Mouse (Mus musculus): Measurements from ENCODE around the gene Ncapd3. TPM values are rescaled to one million over a fixed set of nuclear protein-coding genes. Genes with fewer than 3 reads are reported as not detected.

Ncapd3 gene
- polyA plus RNA-seq (2017; shearing (Covaris generic)), result 10 to 100 TPM; 24.4 to 30.0 TPM

DNA sequence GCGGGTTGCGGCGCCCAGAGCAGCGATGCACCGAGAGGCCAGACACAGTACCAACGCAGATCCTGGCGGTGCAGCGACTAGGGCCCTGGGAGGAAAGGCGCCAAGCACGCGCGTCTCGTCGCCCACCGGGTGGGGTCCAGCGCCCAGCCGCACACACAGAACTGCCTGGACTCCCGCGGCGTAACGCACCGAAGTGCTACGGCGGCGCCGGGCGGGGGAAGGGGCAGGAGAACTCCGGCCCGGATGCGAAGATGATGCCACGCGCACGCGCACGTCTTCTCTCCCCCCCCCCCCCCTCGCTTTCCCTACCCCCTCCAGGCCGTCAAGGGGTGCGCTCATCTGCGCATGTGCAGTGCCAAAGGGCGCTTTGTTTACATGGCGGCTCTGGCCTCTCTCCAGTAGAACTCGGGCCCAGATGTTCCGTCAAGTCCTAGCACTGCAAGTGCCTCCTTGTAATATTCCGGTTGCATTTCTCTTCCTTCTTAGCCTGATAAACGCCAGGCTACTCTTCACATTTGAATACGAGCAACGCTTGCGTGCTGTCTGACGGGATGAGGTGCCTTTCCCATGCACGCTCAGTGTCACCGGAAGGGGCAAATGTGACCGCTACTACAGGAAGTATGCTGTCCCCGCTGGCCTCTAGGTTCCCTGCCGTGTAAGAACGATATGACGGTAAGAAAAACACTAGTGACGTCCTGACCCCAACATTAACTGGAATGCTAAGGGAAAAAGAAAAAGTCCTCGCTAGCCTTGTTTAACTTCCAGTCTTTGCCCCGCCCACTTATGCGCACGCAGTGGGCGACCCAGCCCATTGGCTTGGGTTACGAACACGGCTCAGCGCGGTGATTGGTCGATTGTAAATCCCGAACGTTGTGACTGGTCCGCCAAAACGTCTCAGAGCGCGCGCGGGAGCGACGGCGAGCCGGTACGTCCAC is at the start of gene Ncapd3, which contains the start of gene Vps26b:
Gene Ncapd3, plus strand, starts transcription at position 348 of the 935 bp plus-strand sequence.
Gene Vps26b, minus strand, starts transcription at position 238 of the 935 bp plus-strand sequence.

DNA sequence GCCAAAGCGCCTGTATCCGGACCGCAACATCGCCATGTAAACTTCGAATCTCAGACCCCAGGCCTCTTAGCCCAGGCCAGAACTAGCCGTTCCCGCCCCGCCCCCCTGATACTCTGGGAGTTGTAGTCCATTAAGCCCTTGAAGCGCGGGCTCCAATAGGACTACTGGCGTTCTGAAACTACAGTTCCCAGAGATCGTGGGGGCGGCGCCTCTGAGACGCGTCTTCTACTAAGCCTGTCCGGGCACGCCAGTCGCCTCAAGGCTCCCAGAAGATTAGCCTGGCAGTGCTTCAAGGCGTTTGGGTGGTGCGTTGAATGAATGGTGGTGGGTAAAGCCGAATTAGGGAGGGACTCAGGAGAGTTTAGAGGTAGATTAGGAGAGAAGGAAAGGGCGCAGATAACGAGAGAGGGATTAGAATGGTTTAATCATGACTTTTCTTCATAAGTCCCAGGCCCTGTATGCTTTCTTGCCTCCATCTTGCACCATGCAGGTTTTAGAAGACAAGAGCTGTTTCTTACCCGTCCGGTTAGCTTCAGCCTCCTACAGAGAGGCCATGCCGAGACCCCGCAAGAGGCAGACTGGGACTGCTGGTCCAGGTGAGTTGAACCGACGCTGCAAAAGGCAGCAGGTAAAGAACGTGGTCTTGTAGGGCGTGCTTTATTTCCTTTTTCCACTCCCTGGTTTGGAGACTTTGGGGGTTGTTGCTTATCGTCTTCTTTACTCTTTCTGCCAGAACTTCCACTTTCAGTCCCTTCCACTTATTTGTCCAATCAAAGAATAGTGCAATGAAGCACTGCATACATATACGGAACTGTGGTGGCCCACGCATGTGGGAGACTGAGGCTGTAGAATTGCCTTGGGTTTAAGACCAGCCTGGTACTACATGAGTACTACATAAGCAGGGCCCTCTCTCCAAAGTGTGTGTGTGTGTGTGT is 30.2 kb upstream of the Ncapd3 start, which contains the start of the genes Acad8 and Thyn1:
Gene Acad8, minus strand, starts transcription at position 106 of the 935 bp plus-strand sequence.
Gene Thyn1, plus strand, starts transcription at position 250 of the 935 bp plus-strand sequence.

Other genes with a start within 250 kb of the Ncapd3 start
- gene Glb1l2, start 223.7 kb upstream of the Ncapd3 start, polyA plus RNA-seq (2017; shearing (Covaris generic)), result under 1 TPM in 1 of 2 experiments, not detected in 1; 0.07 TPM
- not detected for gene Glb1l3, start 169.3 kb upstream of the Ncapd3 start, polyA plus RNA-seq (2017; shearing (Covaris generic))
- gene Gm1110, start 107.1 kb upstream of the Ncapd3 start, polyA plus RNA-seq (2017; shearing (Covaris generic)), result under 1 TPM in 1 of 2 experiments, not detected in 1; 0.15 TPM
- 10 to 100 TPM; 27.3 to 29.3 TPM for gene Acad8, start 30.6 kb upstream of the Ncapd3 start, polyA plus RNA-seq (2017; shearing (Covaris generic))
- gene Thyn1, start 30.5 kb upstream of the Ncapd3 start, polyA plus RNA-seq (2017; shearing (Covaris generic)), result 10 to 100 TPM; 63.6 to 95.3 TPM
- 10 to 100 TPM; 46.3 to 57.5 TPM for gene Vps26b, start 110 bp upstream of the Ncapd3 start, polyA plus RNA-seq (2017; shearing (Covaris generic))
- gene Jam3, start 125.2 kb downstream of the Ncapd3 start, polyA plus RNA-seq (2017; shearing (Covaris generic)), result not detected